Mouse (Mus musculus): Measurements from ENCODE around the gene Tnfaip8l1. TPM values are rescaled to one million over a fixed set of nuclear protein-coding genes. Genes with fewer than 3 reads are reported as not detected.

Gene Tnfaip8l1
- polyA plus RNA-seq, 1 experiment from 2014 or later = 11.9 TPM

DNA sequence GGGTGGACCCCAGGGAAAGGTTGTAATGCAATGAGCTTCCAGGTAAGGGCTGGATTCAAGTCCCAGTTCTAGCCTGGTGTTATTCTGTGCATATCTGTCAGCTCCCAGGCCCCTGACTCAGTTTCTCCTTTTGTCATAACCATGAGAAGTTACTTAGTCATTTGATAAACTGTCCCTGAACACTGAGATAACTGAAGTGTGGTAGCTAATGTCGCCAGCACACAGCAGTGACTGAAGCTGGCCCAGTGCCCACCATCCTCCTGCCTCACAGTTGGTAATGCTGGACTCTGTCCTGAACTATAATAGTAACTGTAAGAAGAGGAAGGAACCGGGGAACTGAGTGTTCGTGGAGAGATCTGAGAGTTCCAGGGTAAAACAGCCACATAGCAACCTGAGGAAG lies 2.2 kb downstream of the Tnfaip8l1 start:
- WGBS = 80% methylated on average over 3 of the region's 3 CpGs
- 0 out of 2 replicates have a peak overlapping the region, but pooled peaks have one; percentile 81 for H3K4me2 ChIP-seq

DNA sequence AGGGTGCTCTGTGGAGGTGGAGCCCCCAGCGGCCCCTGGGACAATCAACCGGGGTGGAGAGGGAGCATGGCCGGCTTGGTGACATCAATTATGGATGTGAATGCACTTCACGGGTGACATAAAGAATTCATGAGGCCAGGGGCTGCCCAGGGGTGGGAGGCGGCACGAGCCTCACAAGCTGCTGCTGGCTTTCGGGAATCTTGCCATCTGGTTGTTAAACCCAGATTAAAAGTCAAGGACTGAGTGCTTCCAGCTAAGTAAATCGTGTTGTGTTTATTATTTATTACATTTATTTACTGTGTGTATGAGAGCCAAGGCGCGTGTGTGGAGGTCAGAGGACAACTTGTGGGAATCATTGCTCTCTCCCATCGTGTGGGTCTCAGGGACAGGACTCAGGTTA lies 3.4 kb downstream of the Tnfaip8l1 start:
- Histone ChIP-seq H3K27ac (no peak overlapping the region), H3K27me3 (0 out of 2 replicates have a peak, but pooled peaks cover 8% of the 10 kb centered on the region), H3K9me3 (replicated peaks) (no peaks in the 10 kb centered on the region), H3K4me2 (0 out of 2 replicates have a peak overlapping the region, but pooled peaks have one; percentile 12), H3K9ac (no peak overlapping the region), H3K4me1 (peaks cover 35% of the 10 kb centered on the region), H3K36me3 (no peaks in the 10 kb centered on the region), H3K4me3 (replicated peaks) (no peak overlapping the region)
- no peak for ATAC-seq (replicated peaks; ENCODE audit: low FRiP score)
- 46% methylated on average over 11 of the region's 11 CpGs for WGBS

More for the DNA sequence above, 2.2 kb downstream of the Tnfaip8l1 start:
- no peaks in the 10 kb centered on the region for H3K36me3 ChIP-seq
- 0 out of 2 replicates have a peak, but pooled peaks cover 12% of the 10 kb centered on the region for H3K27me3 ChIP-seq
- no peak for ATAC-seq (replicated peaks; ENCODE audit: low FRiP score)
- H3K4me3 ChIP-seq (replicated peaks) = no peak overlapping the region
- H3K9ac ChIP-seq = no peak overlapping the region
- no peak overlapping the region for H3K27ac ChIP-seq
- H3K9me3 ChIP-seq (replicated peaks) = no peaks in the 10 kb centered on the region
- H3K4me1 ChIP-seq = peaks cover 36% of the 10 kb centered on the region

GRCm38 (mm10) chr17:56169830-56170229 lies 7.6 kb downstream of the Tnfaip8l1 start:
- WGBS = 67% methylated on average over 6 of the region's 6 CpGs
- Histone ChIP-seq H3K4me1 (peaks cover 15% of the 10 kb centered on the region; the same call in 1 of the 2 replicates), H3K27me3 (0 out of 2 replicates have a peak, but pooled peaks cover 3% of the 10 kb centered on the region), H3K27ac (peak overlapping the region; percentile 75), H3K4me2 (no peak overlapping the region), H3K9me3 (replicated peaks) (no peaks in the 10 kb centered on the region), H3K9ac (no peak overlapping the region), H3K4me3 (replicated peaks) (no peak overlapping the region), H3K36me3 (peaks cover 5% of the 10 kb centered on the region; the same call in 1 of the 2 replicates)
- ATAC-seq (replicated peaks; ENCODE audit: low FRiP score) = 0 out of 2 replicates have a peak, but pooled peaks have one; percentile 24

- H3K9ac ChIP-seq = no peak overlapping the region
- H3K27ac ChIP-seq = peak overlapping the region; percentile 75
- WGBS = 67% methylated on average over 10 of the region's 10 CpGs
- H3K27me3 ChIP-seq = 0 out of 2 replicates have a peak, but pooled peaks cover 3% of the 10 kb centered on the region
- no peaks in the 10 kb centered on the region for H3K9me3 ChIP-seq (replicated peaks)
- ATAC-seq (replicated peaks; ENCODE audit: low FRiP score) = no peak
- H3K4me3 ChIP-seq (replicated peaks) = no peak overlapping the region
- H3K36me3 ChIP-seq = peaks cover 12% of the 10 kb centered on the region
- no peak overlapping the region for H3K4me2 ChIP-seq
- peaks cover 7% of the 10 kb centered on the region; the same call in 1 of the 2 replicates for H3K4me1 ChIP-seq
These were observed 8.4 kb downstream of the Tnfaip8l1 start for GRCm38 (mm10) chr17:56170636-56171035.

GRCm38 (mm10) chr17:56171456-56171855 lies 9.2 kb downstream of the Tnfaip8l1 start:
- Histone ChIP-seq H3K36me3 (peaks cover 19% of the 10 kb centered on the region), H3K4me2 (no peak overlapping the region), H3K27me3 (0 out of 2 replicates have a peak, but pooled peaks cover 3% of the 10 kb centered on the region), H3K9me3 (replicated peaks) (no peaks in the 10 kb centered on the region), H3K4me3 (replicated peaks) (no peak overlapping the region), H3K27ac (no peak overlapping the region), H3K9ac (no peak overlapping the region), H3K4me1 (peaks cover 7% of the 10 kb centered on the region; the same call in 1 of the 2 replicates)
- no peak for ATAC-seq (replicated peaks; ENCODE audit: low FRiP score)
- WGBS = 61% methylated on average over 9 of the region's 9 CpGs

DNA sequence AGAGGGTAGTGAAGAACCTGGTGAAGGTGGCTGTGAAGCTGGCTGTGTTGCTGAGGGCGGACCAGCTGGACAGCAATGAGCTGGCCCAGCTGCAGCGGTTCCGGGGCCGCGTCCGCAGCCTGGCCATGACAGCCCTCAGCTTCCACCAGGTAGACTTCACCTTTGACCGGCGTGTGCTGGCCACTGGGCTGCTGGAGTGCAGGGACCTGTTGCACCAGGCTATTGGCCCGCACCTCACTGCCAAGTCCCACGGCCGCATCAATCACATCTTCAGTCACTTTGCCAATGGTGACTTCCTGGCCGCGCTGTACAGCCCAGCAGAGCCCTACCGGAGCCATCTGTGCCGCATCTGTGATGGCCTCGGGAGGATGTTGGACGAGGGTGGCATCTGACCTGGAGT lies 9.6 kb downstream of the Tnfaip8l1 start:
- H3K27ac ChIP-seq = no peak overlapping the region
- H3K36me3 ChIP-seq = peaks cover 23% of the 10 kb centered on the region
- 88% methylated on average over 17 of the region's 17 CpGs for WGBS
- H3K9me3 ChIP-seq (replicated peaks) = no peaks in the 10 kb centered on the region
- H3K4me2 ChIP-seq = no peak overlapping the region
- no peak overlapping the region for H3K9ac ChIP-seq
- H3K4me1 ChIP-seq = peaks cover 7% of the 10 kb centered on the region; the same call in 1 of the 2 replicates
- ATAC-seq (replicated peaks; ENCODE audit: low FRiP score) = no peak
- no peak overlapping the region for H3K4me3 ChIP-seq (replicated peaks)
- H3K27me3 ChIP-seq = 0 out of 2 replicates have a peak, but pooled peaks cover 3% of the 10 kb centered on the region

- Histone ChIP-seq H3K36me3 (peaks cover 40% of the 10 kb centered on the region), H3K4me2 (no peak overlapping the region), H3K4me3 (replicated peaks) (no peak overlapping the region), H3K27ac (no peak overlapping the region), H3K9ac (no peak overlapping the region), H3K4me1 (peaks cover 7% of the 10 kb centered on the region; the same call in 1 of the 2 replicates), H3K27me3 (no peaks in the 10 kb centered on the region), H3K9me3 (replicated peaks) (no peaks in the 10 kb centered on the region)
- no peak for ATAC-seq (replicated peaks; ENCODE audit: low FRiP score)
- WGBS = 58% methylated on average over 10 of the region's 10 CpGs
These were observed 11.2 kb downstream of the Tnfaip8l1 start for GRCm38 (mm10) chr17:56173401-56174046.

- H3K9ac ChIP-seq = no peak overlapping the region
- peaks cover 58% of the 10 kb centered on the region for H3K36me3 ChIP-seq
- H3K4me2 ChIP-seq = no peak overlapping the region
- no peaks in the 10 kb centered on the region for H3K27me3 ChIP-seq
- H3K9me3 ChIP-seq (replicated peaks) = no peaks in the 10 kb centered on the region
- no peak overlapping the region for H3K4me3 ChIP-seq (replicated peaks)
- WGBS = 98% methylated on average over 3 of the region's 3 CpGs
- ATAC-seq (replicated peaks; ENCODE audit: low FRiP score) = no peak
- H3K4me1 ChIP-seq = peaks cover 7% of the 10 kb centered on the region; the same call in 1 of the 2 replicates
- H3K27ac ChIP-seq = no peak overlapping the region
These were observed 13.1 kb downstream of the Tnfaip8l1 start for GRCm38 (mm10) chr17:56175416-56175815.

DNA sequence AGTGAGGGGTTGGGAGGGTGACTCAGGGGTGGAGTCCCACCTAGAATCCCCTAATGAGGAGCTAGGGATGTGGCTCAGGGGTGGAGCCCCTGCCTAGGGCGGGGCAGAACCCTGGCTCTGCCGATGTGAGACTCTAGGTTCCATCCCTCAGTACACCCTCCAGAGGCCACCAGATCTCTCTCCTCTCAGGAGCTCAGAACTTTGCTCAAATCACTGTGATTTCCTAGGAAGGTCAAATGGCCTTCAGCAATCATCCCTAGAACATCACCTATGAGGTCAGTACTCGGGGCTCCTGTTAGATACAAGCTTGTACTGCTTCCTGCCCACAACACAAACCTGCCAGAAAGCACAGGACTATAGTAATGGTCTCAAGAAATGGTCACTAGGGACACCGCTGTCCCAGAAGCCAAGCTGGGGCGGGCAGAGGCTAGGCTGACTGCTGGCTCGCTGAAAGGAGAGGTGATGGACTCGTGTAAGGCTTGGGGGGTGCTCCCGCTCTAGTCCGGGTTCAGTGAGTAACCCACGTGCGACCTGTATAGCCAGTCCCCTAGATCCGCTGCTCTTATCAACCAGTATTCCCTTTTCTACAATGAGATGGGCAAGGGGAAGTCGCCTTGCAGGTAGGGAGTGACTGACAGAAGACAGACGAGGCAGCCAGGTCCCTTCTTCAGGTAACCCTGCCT lies 20.8 kb downstream of the Tnfaip8l1 start:
- H3K27me3 ChIP-seq = no peaks in the 10 kb centered on the region
- peaks cover 57% of the 10 kb centered on the region for H3K36me3 ChIP-seq
- H3K4me3 ChIP-seq (replicated peaks) = peak overlapping the region; percentile 67
- no peaks in the 10 kb centered on the region for H3K9me3 ChIP-seq (replicated peaks)
- peak; percentile 24 for ATAC-seq (replicated peaks; ENCODE audit: low FRiP score)
- WGBS = 2% methylated on average over 14 of the region's 14 CpGs
- H3K4me1 ChIP-seq = peaks cover 35% of the 10 kb centered on the region
- H3K4me2 ChIP-seq = peak overlapping the region; percentile 76
- H3K9ac ChIP-seq = peak overlapping the region; percentile 75
- peak overlapping the region; percentile 85 for H3K27ac ChIP-seq

DNA sequence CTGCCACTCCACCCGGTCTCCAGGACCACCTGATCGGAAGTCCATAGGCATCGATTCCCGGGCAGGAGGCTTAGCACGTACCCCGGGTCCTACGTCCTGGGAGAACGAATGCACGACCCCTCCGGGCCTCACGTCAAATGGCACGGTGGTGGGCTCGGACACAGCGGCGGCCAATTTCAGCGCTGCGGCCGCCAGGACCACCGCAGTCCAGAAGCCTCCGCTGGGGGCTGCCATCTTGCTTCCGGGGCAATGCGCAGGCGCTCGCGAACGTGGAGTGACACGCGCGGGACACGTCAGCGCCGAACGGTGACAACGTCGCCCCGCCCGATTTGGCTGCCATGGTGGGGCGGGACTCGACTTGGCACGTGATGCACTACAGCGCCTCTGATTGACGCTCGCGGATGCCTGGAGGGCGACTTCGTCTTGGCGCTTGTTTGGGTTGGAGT lies 21.4 kb downstream of the Tnfaip8l1 start, which contains the start of gene Mydgf:
TSS of gene Mydgf (minus strand) at position 263 of the 446 bp plus-strand sequence.
- Histone ChIP-seq H3K4me3 (replicated peaks) (peak within 1 kb of the TSS; percentile 67), H3K9ac (peak within 1 kb of the TSS; percentile 75), H3K9me3 (replicated peaks) (no peaks in the 10 kb centered on the region), H3K27ac (peak within 1 kb of the TSS; percentile 85), H3K27me3 (no peaks in the 10 kb centered on the region), H3K4me1 (peaks cover 35% of the 10 kb centered on the region), H3K36me3 (peaks cover 58% of the 10 kb centered on the region), H3K4me2 (peak within 1 kb of the TSS; percentile 76)
- under 1% methylated on average over 47 of the region's 47 CpGs for whole genome bisulfite sequencing
- peak; percentile 87 for ATAC-seq (replicated peaks; ENCODE audit: low FRiP score)

DNA sequence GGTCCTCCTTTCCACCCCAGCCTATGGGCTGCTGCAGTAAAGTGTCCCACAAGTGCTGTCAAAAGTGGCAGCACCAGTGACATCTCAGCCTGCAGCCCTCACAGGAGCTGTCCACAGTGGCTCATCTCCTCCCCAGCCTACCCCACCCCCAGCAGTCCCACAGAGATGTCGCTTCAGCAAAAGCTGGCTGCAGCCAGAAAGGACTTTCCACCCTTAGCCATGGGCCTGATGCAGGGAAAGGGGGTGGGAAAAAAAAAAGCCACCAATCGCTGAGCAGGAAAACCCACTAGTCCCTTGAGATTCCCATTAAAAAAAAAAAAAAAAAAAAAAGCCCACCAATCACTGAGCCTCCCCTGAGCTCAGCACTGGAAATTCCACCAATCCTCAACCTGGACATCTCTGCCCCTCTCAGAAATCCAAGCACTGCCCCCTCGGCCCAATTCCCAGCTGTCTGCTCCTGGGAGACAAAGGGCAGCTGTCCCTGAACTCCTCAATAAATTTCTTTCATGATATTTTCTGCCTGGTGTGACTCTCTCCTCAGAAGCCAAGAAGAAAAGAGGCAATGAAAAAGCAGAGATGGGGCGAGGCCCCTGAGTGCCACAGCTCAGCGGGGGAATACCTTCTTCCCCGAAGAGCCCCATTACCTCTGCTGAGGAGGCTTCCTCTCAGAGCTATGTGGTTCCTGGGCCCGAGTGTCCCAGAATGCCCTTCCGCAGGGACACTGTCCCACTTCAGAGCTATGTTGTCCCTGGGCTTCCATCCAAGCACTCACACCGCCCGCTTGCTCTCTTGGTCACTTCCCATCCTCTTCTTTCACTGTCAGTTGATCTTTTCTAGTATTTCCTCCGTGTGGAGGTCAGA lies 23.2 kb downstream of the Tnfaip8l1 start:
- H3K9me3 ChIP-seq (replicated peaks) = no peaks in the 10 kb centered on the region
- H3K9ac ChIP-seq = 0 out of 2 replicates have a peak overlapping the region, but pooled peaks have one; percentile 21
- no peaks in the 10 kb centered on the region for H3K27me3 ChIP-seq
- WGBS = 22% methylated on average over 11 of the region's 11 CpGs
- peaks cover 58% of the 10 kb centered on the region for H3K36me3 ChIP-seq
- H3K4me3 ChIP-seq (replicated peaks) = 0 out of 2 replicates have a peak overlapping the region, but pooled peaks have one; percentile 6
- peak overlapping the region; percentile 76 for H3K4me2 ChIP-seq
- peak; percentile 30 for ATAC-seq (replicated peaks; ENCODE audit: low FRiP score)
- peak overlapping the region; percentile 85 for H3K27ac ChIP-seq
- peaks cover 35% of the 10 kb centered on the region for H3K4me1 ChIP-seq

All from kidney, embryonic 15.5 days (tissue).